Mouse (Mus musculus): ENCODE measurements around the gene Olfm1.

- no peak for TF ChIP-seq CTCF (IDR thresholded peaks at IDR 0.05; ENCODE audit: low read depth)
- TF ChIP-seq EP300 (IDR thresholded peaks at IDR 0.05; ENCODE audit: low read depth): no peak
Observed at GRCm38 (mm10) chr2:28149688-28150087, 43.1 kb upstream of the Olfm1 start.

Measured in heart, postnatal 0 days (tissue).